Mouse (Mus musculus) cerebellum, postnatal 36 days (tissue): ENCODE measurements around the gene Sec14l1.

Source experiments
- DNase-seq, 2 experiments: peaks; one replicate each; pipeline ENCODE4 v3.0.0; 2021 to 2022; ENCODE audit warnings: mixed read lengths in 2 of 2

The Sec14l1 gene

GRCm38 (mm10) chr11:117191524-117191923 lies 76.6 kb downstream of the Sec14l1 start:
- no peak for DNase-seq

- no peak for DNase-seq
These were observed 79.5 kb downstream of the Sec14l1 start for GRCm38 (mm10) chr11:117194475-117194937.

- no peak for DNase-seq
These were observed 80.6 kb downstream of the Sec14l1 start for GRCm38 (mm10) chr11:117195616-117196015.

- no peak for DNase-seq
These were observed 81.7 kb downstream of the Sec14l1 start for GRCm38 (mm10) chr11:117196681-117197080.

GRCm38 (mm10) chr11:117198122-117198521 lies 83.2 kb downstream of the Sec14l1 start:
- DNase-seq = no peak

- no peak for DNase-seq
These were observed 84.6 kb downstream of the Sec14l1 start, which contains the start of gene Sept9 for GRCm38 (mm10) chr11:117199282-117200175. Gene Sept9 (plus strand): TSS chr11:117199661.

GRCm38 (mm10) chr11:117201846-117202245 lies 86.9 kb downstream of the Sec14l1 start:
- no peak for DNase-seq

GRCm38 (mm10) chr11:117204606-117205005 lies 89.6 kb downstream of the Sec14l1 start:
- no peak for DNase-seq

GRCm38 (mm10) chr11:117205042-117205441 lies 90.1 kb downstream of the Sec14l1 start:
- no peak for DNase-seq

- no peak for DNase-seq
These were observed 90.5 kb downstream of the Sec14l1 start for GRCm38 (mm10) chr11:117205447-117205846.

GRCm38 (mm10) chr11:117207436-117207835 lies 92.5 kb downstream of the Sec14l1 start:
- no peak for DNase-seq

- peak; percentile 20 to 23 for DNase-seq
These were observed 93.2 kb downstream of the Sec14l1 start for GRCm38 (mm10) chr11:117208151-117208673.
